Mouse (Mus musculus): ENCODE results near the gene Hadh. TPM values are rescaled to one million over a fixed set of nuclear protein-coding genes. Genes with fewer than 3 reads are reported as not detected.
A peak's percentile ranks its signal among the peaks of the same experiment; 100 is the strongest.

Gene Hadh
- polyA plus RNA-seq, 1 experiment from 2014 or later: 142 TPM

DNA sequence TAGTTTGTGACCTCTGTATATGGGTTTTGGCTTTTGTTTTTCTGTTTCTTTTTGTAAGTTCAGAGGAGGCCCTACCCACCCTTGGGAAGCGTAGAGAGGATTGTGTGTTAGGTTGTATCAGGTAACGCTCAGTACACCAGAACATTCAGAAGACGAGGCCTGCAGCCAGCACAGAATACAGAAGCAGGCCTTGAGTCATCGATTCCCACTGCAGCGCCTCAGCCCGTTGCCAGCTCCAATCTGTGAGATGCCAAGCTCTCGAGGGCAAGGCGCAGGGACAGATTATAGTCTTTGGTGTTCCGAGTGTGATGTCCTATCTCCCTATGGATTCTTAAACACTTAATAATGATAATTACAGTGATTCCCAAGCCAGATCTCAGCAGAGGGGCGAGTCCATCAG lies 75.9 kb downstream of the Hadh start:
- no peaks in the 10 kb centered on the region for H3K4me1 ChIP-seq (replicated peaks)
- H3K27ac ChIP-seq (ENCODE audit: poor library complexity, severe bottlenecking): no peak overlapping the region
- 78% methylated on average over 10 of the region's 10 CpGs for WGBS
- H3K27me3 ChIP-seq (replicated peaks): no peaks in the 10 kb centered on the region
- H3K36me3 ChIP-seq: peaks cover 3% of the 10 kb centered on the region; the same call in 1 of the 2 replicates
- no peak for ATAC-seq (ENCODE audit: insufficient number of reproducible peaks, low FRiP score)
- no peaks in the 10 kb centered on the region for H3K9me3 ChIP-seq (replicated peaks)
- no peak overlapping the region for H3K9ac ChIP-seq
- H3K4me3 ChIP-seq: no peak overlapping the region
- no peak overlapping the region for H3K4me2 ChIP-seq

DNA sequence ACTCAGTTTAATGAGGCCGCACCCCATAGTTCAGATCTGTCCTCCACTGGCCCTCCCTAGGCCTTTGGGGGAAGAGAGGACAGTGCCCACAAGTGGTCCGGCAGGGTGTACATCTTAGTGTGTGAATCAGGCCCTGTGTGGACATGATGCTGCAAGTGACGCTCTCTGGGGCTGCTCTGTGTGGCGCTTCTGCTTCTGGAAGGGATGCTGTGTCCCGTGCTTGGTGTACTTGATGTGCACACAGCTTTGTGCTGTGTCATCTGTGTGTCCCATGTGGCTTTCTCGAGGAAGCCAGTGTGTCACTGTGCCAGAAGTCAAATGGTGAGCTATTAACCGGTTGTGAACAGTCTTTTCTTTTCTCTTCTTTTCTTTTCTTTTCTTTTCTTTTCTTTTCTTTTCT lies 80.4 kb downstream of the Hadh start:
- H3K4me1 ChIP-seq (replicated peaks): peaks cover 6% of the 10 kb centered on the region
- 87% methylated on average over 7 of the region's 7 CpGs for WGBS
- no peak overlapping the region for H3K4me2 ChIP-seq
- no peak for ATAC-seq (ENCODE audit: insufficient number of reproducible peaks, low FRiP score)
- H3K27me3 ChIP-seq (replicated peaks): no peaks in the 10 kb centered on the region
- H3K36me3 ChIP-seq: peaks cover 3% of the 10 kb centered on the region; the same call in 1 of the 2 replicates
- no peak overlapping the region for H3K27ac ChIP-seq (ENCODE audit: poor library complexity, severe bottlenecking)
- H3K9me3 ChIP-seq (replicated peaks): no peaks in the 10 kb centered on the region
- H3K4me3 ChIP-seq: no peak overlapping the region
- H3K9ac ChIP-seq: no peak overlapping the region

DNA sequence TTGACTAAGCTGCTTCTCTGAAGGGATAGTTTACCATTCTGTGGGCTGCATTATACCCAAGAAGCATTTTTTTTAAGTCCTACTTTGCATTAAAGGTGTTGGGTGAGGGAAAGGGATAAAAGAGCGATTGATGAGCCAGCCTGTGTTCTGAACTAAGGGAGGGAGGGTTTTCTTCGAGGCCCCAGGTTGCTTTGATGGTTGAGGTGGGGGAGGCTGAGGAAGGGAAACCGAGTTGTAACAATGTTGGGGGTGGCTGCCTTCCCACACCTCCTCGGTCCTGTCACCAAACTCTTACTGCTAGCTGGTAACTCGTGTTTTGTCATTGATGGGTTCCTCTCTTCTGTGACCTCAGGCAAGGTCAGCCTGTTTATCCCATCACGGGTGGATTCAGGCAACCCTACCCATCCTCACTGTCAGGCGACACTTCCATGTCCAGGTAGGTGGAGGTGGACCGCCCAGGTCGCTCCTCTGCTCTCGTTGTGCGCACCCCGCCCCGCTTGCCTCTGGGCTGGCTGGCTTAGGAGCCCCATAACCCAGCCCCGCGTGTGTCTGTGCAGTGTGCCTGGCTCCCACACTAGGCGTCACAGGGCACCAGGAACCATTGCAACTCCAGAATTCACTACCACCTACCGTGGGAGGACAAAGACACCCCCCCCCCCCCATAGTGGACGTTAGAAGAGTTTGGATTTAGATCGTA lies 81.1 kb downstream of the Hadh start:
- H3K27me3 ChIP-seq (replicated peaks): no peaks in the 10 kb centered on the region
- H3K27ac ChIP-seq (ENCODE audit: poor library complexity, severe bottlenecking): no peak overlapping the region
- peaks cover 3% of the 10 kb centered on the region; the same call in 1 of the 2 replicates for H3K36me3 ChIP-seq
- no peak overlapping the region for H3K9ac ChIP-seq
- no peaks in the 10 kb centered on the region for H3K9me3 ChIP-seq (replicated peaks)
- no peak overlapping the region for H3K4me3 ChIP-seq
- no peak overlapping the region for H3K4me2 ChIP-seq
- no peak for ATAC-seq (ENCODE audit: insufficient number of reproducible peaks, low FRiP score)
- WGBS: 82% methylated on average over 19 of the region's 19 CpGs
- H3K4me1 ChIP-seq (replicated peaks): peaks cover 6% of the 10 kb centered on the region

DNA sequence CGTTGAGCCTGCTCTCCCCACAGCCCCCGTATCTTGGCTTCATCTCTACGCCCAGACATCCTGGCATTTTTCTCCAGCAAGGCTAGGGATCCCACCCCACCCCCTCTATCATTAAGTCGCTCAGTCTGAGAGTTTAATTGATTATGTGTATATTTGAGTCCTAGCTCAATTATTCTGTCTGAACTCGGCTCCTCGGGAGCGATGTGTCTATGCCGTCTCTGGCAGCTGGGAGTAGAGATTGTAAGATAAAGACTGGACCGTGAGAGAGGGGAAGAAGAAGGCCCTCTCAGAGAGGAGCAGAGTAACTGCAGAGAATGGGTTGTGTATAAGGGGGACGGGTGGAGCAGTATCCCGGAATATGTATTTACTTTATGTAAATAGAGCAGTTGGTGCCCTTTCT lies 81.7 kb downstream of the Hadh start:
- ATAC-seq (ENCODE audit: insufficient number of reproducible peaks, low FRiP score): no peak
- Histone ChIP-seq H3K27ac (ENCODE audit: poor library complexity, severe bottlenecking) (no peak overlapping the region), H3K27me3 (replicated peaks) (no peaks in the 10 kb centered on the region), H3K4me1 (replicated peaks) (peaks cover 6% of the 10 kb centered on the region), H3K4me2 (0 out of 2 replicates have a peak overlapping the region, but pooled peaks have one; percentile 19), H3K36me3 (peaks cover 3% of the 10 kb centered on the region; the same call in 1 of the 2 replicates), H3K9me3 (replicated peaks) (no peaks in the 10 kb centered on the region), H3K9ac (no peak overlapping the region), H3K4me3 (no peak overlapping the region)
- 41% methylated on average over 11 of the region's 11 CpGs for WGBS

DNA sequence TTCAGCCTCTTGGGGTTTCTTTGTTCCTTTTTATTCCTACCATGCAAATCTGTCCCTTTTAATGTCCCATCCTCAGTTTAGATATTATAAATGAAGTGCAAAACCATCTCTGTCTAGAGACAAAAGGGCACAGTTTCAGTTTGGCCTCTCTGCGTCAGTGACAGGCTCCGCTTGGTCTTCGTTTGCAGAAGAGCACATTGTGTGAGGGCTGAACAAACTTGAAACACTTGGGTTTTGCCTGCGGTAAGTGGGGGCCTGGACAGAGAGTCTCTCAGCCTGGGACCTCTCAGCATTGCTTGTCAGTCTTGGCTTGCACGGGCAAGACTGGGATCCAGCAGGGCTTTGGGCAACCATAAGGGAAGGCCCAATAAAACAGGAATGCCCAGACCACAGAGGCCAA lies 85.7 kb downstream of the Hadh start:
- Histone ChIP-seq H3K9ac (no peak overlapping the region), H3K4me1 (replicated peaks) (peaks cover 6% of the 10 kb centered on the region), H3K4me2 (no peak overlapping the region), H3K27me3 (replicated peaks) (no peaks in the 10 kb centered on the region), H3K9me3 (replicated peaks) (no peaks in the 10 kb centered on the region), H3K27ac (ENCODE audit: poor library complexity, severe bottlenecking) (no peak overlapping the region), H3K4me3 (no peak overlapping the region), H3K36me3 (no peaks in the 10 kb centered on the region; the same call in 1 of the 2 replicates)
- no peak for ATAC-seq (ENCODE audit: insufficient number of reproducible peaks, low FRiP score)
- 81% methylated on average over 5 of the region's 5 CpGs for WGBS

Other genes with a start within 250 kb of the Hadh start
- gene Lef1, start 161.6 kb downstream of the Hadh start, polyA plus RNA-seq (2016; fragmentation: Nextera tagmentation; extraction: Ambion mirVana): 18.7 and 21.2 TPM in 2 replicates
- 8.2 and 8.5 TPM in 2 replicates for gene Cyp2u1, start 31.1 kb upstream of the Hadh start, polyA plus RNA-seq (2016; fragmentation: Nextera tagmentation; extraction: Ambion mirVana)
- gene Sgms2, start 219.3 kb upstream of the Hadh start, polyA plus RNA-seq (2016; fragmentation: Nextera tagmentation; extraction: Ambion mirVana): 0.71 and 0.87 TPM in 2 replicates

All from heart, embryonic 12.5 days (tissue).